Mouse (Mus musculus) ovary, adult 18-20 months (tissue): ENCODE data around the gene St6galnac1.

Experiments
- DNase-seq: peaks from one replicate; pipeline ENCODE4 v3.0.0; 2022; ENCODE audit warnings: low spot score, mixed read lengths

The St6galnac1 gene

GRCm38 (mm10) chr11:116726156-116726555, 49.2 kb downstream of the St6galnac1 start:
- no peak for DNase-seq

- peak; percentile 10 for DNase-seq
These were observed 50.0 kb downstream of the St6galnac1 start for GRCm38 (mm10) chr11:116725031-116725948.

GRCm38 (mm10) chr11:116723064-116723463, 52.2 kb downstream of the St6galnac1 start:
- no peak for DNase-seq

- no peak for DNase-seq
These were observed 53.6 kb downstream of the St6galnac1 start for GRCm38 (mm10) chr11:116721548-116722271.

GRCm38 (mm10) chr11:116720319-116720865, 54.9 kb downstream of the St6galnac1 start:
- DNase-seq: no peak
